Mouse (Mus musculus) hindbrain, embryonic 13.5 days (tissue): ENCODE data around the gene Ubxn10. TPM values are rescaled to one million over a fixed set of nuclear protein-coding genes. Genes with fewer than 3 reads are reported as not detected.

ENCODE experiments used
- ATAC-seq: fragments of 200-750 bp; cut with Nextera tagmentation; 2 replicates; pipeline ENCODE4 v1.8.0; 2017; ENCODE audit warnings: moderate TSS enrichment; ENCODE audit not compliant: low FRiP score
- H3K27ac ChIP-seq: fragments of 300-500 bp; sonication (generic); 2 replicates; pipeline ENCODE4 v1.5.1; 2015; ENCODE audit warnings: inconsistent platforms, mild to moderate bottlenecking, moderate library complexity
- H3K27me3 ChIP-seq: fragments of 300-500 bp; sonication (generic); 2 replicates; pipeline ENCODE4 v1.6.1; 2015; ENCODE audit warnings: mild to moderate bottlenecking, inconsistent platforms
- H3K36me3 ChIP-seq: fragments of 300-500 bp; sonication (generic); 2 replicates; pipeline ENCODE4 v1.6.1; 2015; ENCODE audit warnings: mild to moderate bottlenecking, inconsistent platforms
- H3K4me1 ChIP-seq: fragments of 300-500 bp; sonication (generic); replicated peaks from 2 replicates; pipeline ENCODE4 v1.6.1; 2015; ENCODE audit warnings: inconsistent platforms
- H3K4me2 ChIP-seq: fragments of 300-500 bp; sonication (generic); 2 replicates; pipeline ENCODE4 v1.6.1; 2015; ENCODE audit warnings: inconsistent platforms, mild to moderate bottlenecking, moderate library complexity
- H3K4me3 ChIP-seq: fragments of 300-500 bp; sonication (generic); 2 replicates; pipeline ENCODE4 v1.5.1; 2015; ENCODE audit warnings: mild to moderate bottlenecking, inconsistent platforms
- H3K9ac ChIP-seq: fragments of 300-500 bp; sonication (generic); 2 replicates; pipeline ENCODE4 v1.6.1; 2015; ENCODE audit warnings: mild to moderate bottlenecking, inconsistent platforms
- H3K9me3 ChIP-seq: fragments of 300-500 bp; sonication (generic); 2 replicates; pipeline ENCODE4 v1.6.1; 2016; ENCODE audit warnings: inconsistent platforms
- WGBS: fragments of 180-500 bp; shearing (Covaris S2); methylation state at CpG from one replicate; pipeline ENCODE4 v1.1.7; 2015; 5-methylcytosine and 5-hydroxymethylcytosine counted together
- polyA plus RNA-seq: library from polyadenylated mRNA; unstranded; fragments of >200 nt; fragmentation: Nextera tagmentation; extraction: Ambion mirVana; gene quantifications from 2 replicates; pipeline ENCODE4 v1.2.1, GENCODE M21; 2015

The Ubxn10 gene
- polyA plus RNA-seq, 1 experiment from 2014 or later = 4.1 TPM

DNA sequence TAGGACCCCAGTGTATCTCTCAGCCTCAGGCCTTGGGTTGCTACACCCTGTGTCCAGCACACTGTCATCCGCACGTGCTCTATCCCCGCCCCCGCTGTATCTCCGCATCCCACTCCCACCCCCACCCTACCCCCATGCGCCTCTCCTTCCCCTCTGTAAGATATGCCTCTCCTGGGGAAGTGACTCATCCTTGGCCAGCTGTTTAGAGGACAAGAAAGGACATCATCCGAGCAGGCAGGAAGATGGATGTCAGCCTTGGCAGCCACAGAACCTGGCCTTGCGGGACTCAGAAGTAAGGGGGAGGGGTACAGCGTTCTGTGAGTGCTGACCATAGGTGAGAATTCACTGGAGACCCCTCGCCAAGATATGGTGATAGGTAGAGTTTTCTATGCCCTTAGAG, 70.4 kb downstream of the Ubxn10 start:
- 77% methylated on average over 10 of the region's 10 CpGs for WGBS
- Histone ChIP-seq H3K27me3 (0 out of 2 replicates have a peak, but pooled peaks cover 11% of the 10 kb centered on the region), H3K9me3 (no peaks in the 10 kb centered on the region), H3K9ac (no peak overlapping the region), H3K27ac (no peak overlapping the region), H3K4me1 (peaks cover 14% of the 10 kb centered on the region; the same call in 1 of the 2 replicates), H3K36me3 (no peaks in the 10 kb centered on the region), H3K4me3 (no peak overlapping the region), H3K4me2 (no peak overlapping the region)
- no peak for ATAC-seq

DNA sequence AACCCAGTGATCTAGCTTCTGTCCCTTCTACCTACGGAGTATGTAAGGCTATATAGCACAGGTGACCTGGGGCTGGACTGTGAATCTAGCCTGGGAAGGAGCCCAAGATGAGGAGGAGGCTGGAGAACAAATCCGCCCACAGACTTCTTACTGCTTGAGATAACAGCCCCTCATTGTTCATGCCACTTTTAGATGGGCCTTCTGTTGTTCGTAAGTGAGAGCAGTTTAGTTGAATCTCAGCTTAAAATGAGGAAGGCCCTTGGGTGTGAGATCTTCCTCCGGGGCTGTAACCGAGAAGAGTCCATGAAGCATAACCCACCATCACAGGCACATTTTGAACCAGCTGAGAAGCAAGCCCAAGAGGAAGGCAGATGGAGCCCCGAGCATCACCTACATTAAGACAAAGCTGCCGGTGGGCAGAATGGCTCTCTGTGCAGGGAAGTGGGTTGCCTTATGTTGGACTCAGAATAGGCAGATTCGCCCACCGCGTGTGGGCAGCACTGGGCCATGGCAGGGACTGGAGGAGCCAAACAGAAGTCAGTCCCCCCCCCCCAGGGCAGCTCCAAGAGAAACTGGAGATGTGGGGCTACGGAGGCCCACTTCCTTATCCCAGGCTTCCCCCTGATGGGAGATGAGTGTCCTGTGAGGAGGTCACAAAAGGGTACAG, 76.9 kb downstream of the Ubxn10 start:
- Histone ChIP-seq H3K9me3 (no peaks in the 10 kb centered on the region), H3K36me3 (no peaks in the 10 kb centered on the region), H3K4me2 (no peak overlapping the region), H3K4me3 (no peak overlapping the region), H3K27me3 (peaks cover 6% of the 10 kb centered on the region; the same call in 1 of the 2 replicates), H3K27ac (no peak overlapping the region), H3K9ac (no peak overlapping the region), H3K4me1 (peaks cover 9% of the 10 kb centered on the region; the same call in 1 of the 2 replicates)
- no peak for ATAC-seq
- WGBS = 80% methylated on average over 11 of the region's 11 CpGs

Other genes with a start within 250 kb of the Ubxn10 start
- 1.3 TPM in 2 replicates for gene Vwa5b1, start 101.3 kb downstream of the Ubxn10 start, polyA plus RNA-seq
- 0.44 and 0.91 TPM in 2 replicates for gene Pla2g2c, start 12.4 kb downstream of the Ubxn10 start, polyA plus RNA-seq
- 0.06 and 0.13 TPM in 2 replicates for gene Pla2g2f, start 20.5 kb upstream of the Ubxn10 start, polyA plus RNA-seq
- gene Pla2g2d, start 38.6 kb upstream of the Ubxn10 start, polyA plus RNA-seq = 0.90 and 1.8 TPM in 2 replicates
- 0.25 and 0.49 TPM in 2 replicates for gene Pla2g5, start 126.3 kb upstream of the Ubxn10 start, polyA plus RNA-seq
- gene Gm13030, start 136.8 kb upstream of the Ubxn10 start, polyA plus RNA-seq = not detected in 2 replicates
- not detected in 2 replicates for gene Pla2g2e, start 140.8 kb upstream of the Ubxn10 start, polyA plus RNA-seq
- gene Otud3, start 176.8 kb upstream of the Ubxn10 start, polyA plus RNA-seq = 2.5 and 3.5 TPM in 2 replicates
- gene Rnf186, start 229.9 kb upstream of the Ubxn10 start, polyA plus RNA-seq = not detected in 2 replicates
- gene Tmco4, start 235.7 kb upstream of the Ubxn10 start, polyA plus RNA-seq = 0.89 and 1.3 TPM in 2 replicates